Mouse (Mus musculus): ENCODE measurements around the gene Spns1.

DNA sequence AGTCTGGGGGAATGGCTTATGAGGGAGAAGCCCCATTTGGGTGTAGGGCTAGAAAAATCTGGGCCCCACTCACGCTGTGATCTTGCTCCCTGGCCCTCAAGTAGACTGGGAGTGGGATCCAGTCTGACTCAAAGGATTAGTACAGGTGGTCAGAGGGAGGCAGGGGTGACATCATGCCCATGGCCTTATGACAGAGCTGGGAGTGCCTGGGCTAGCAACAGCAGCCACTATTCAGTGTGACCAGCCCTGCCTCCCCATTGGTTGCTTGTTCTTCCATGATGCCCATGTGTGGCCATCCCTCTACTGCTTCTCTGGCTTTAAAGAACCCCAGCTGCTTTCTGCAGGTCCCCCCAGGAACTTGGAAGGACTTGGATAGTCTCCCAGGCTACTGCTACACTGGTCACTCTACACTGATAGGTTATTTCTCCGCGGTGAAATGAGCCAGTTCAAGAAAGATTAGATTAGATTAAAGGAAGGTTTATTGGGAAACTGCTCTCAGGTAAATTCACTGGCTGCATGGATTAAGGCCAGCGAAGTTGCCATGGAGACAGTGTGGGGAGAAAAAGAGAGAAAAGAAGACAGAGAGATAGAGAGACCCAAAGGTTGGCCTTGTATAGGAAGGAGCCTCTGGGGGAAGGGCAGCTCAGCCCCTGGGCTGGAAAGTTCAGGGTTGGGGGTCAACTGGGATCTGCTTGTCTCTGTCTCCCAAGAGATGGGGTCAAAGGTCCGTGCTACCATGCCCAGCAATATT lies 21.2 kb downstream of the Spns1 start:
- no peak for TF ChIP-seq CTCF (IDR thresholded peaks at IDR 0.05; ENCODE audit: insufficient read depth, low read length)
- TF ChIP-seq POLR2A (IDR thresholded peaks at IDR 0.05; ENCODE audit: borderline replicate concordance, extremely low read depth, low read depth, low read length) = no peak

All from lung, adult 2 months (tissue).